Mouse (Mus musculus) cerebellum, adult 2 months (tissue): ENCODE results near the gene Adcyap1r1.

Experiments used
- CTCF ChIP-seq: fragments of 200-500 bp; IDR thresholded peaks from 2 replicates; pipeline ENCODE4 v1.5.1; 2011; ENCODE audit warnings: low read depth, mild to moderate bottlenecking, control low read depth, low read length, moderate library complexity, borderline replicate concordance; ENCODE audit not compliant: insufficient read depth
- POLR2A ChIP-seq: fragments of 200-500 bp; IDR thresholded peaks from 2 replicates; pipeline ENCODE4 v1.6.1; 2011; ENCODE audit warnings: low read length, control low read depth, borderline replicate concordance; ENCODE audit not compliant: insufficient read depth

GRCm38 (mm10) chr6:55549211-55549610 lies 97.4 kb downstream of the Adcyap1r1 start:
- TF ChIP-seq CTCF: no peak
- no peak for TF ChIP-seq POLR2A
